Mouse (Mus musculus): ENCODE data around the gene Ctps.

Ctps gene

DNA sequence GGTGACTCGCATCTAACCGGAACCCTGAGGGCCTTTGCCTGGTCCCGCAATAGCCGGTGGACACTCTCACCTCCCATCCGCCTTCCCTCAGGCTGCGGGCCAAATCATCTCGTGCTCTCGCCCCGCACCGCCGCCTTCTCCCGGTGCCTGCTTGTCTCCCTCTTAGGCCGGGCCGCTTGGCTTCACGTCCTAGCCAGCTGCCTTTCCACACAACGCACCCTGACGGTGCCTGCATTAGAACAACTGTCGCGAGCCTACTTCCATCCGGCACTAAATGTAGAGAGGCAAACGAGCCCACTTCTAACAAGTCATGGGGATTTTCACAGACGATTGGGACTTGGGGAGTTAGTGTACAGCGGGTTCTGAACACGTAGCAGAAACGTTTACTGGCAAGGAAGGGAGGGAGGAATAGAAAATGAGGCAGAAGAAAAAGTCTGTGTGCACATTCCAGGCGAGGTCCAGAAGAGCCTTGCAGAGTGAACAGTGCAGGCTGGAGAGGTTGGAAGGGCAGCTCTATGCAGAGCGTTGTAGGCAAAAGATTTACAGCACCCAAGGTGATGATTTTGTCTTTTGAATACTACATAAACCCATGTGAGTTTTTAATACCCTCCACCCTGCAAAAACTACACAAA is 478 bp upstream of the Ctps start:
- no peak for DNase-seq

DNA sequence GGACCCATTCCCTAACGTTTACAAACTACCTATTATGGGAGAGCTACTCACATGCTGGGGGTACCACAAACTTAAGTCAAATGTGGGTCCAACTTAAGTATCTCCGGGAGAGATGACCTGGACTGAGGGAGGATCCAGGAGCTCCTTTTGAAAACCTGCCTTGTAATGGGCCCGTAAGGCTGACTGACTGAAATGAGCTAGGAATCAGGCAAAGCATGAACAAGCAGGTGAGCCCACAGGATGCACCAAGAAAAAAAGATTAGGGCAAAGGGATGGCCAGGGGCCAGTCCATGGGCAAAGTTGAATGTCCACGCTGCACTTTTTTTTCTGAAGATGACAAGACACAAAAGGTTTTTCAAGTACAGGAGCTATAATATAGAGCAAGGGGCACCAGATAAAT is 1.1 kb downstream of the Ctps start:
- DNase-seq = no peak

DNA sequence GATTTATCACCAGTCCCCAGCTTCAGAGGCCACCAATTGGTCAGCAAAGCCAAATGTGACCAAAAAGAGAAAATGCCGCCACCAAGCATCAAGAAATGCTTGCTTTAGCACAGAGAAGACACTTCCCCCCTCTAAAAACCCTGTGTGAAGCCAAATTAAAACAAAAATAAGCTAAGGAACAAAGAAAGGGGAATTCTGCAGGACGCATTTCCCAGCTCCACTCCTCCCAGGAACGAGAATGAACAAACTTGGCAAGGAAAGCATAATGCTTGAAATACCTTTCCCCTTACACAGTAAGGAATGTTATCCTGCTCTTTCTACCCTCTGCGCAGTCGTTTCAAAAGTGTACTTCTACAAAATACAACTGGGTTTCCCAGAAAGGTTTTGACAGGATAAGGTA is 2.1 kb downstream of the Ctps start:
- no peak for DNase-seq

DNA sequence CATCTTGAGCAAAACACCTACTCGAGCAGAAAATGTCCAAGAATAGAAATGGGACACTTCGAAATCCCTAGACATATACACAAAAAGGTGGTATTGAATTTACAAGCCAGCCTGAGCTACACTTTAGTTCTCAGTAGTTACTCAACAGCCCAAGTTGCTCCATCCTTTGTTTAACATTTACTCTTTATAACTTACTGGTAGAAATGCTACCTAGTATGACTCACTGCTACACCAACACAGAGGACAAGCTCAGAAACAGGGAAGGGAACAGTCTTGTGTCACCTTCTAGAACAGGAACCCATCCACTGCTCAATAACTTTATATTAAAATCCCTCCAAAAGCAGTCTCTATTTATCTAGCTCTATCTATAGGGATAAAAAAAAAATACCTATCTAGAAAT is 4.3 kb downstream of the Ctps start:
- no peak for DNase-seq

DNA sequence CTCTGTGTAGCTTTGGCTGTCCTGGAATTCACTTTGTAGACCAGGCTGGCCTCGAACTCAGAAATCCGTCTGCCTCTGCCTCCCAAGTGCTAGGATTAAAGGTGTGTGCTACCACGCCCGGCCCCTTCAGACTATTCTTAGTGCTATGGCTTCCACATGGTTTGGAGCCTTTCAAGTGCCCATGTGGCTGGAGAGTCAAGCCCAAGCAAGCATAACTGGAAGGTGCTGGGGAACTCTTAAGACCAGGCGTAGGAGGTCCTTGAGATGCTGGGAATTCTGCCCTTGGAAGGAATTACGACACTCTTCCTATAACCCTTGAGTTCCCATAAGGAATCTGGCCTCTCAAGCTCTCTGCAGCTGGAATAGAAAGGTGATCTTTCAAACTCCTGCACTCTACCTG is 13.5 kb downstream of the Ctps start:
- DNase-seq = no peak

DNA sequence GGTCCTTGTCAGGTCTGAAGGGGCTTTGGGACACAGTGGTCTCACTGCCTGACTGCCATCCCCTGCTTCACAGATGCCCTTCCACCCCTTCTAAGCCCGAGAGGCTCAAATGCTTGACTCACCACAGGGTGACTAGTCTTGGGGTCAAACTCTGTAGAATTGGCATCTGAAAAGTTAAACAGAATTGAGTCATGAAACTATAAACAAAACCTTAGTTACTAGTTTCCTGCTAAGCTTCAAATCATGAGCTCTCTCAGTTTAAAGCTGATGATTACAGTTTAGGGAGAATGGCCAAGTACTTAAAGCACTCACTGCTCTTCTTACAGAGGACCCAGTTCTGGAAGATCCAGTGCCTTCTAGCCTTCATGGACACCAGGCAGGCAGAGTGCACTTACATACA is 25.2 kb downstream of the Ctps start:
- DNase-seq = no peak

DNA sequence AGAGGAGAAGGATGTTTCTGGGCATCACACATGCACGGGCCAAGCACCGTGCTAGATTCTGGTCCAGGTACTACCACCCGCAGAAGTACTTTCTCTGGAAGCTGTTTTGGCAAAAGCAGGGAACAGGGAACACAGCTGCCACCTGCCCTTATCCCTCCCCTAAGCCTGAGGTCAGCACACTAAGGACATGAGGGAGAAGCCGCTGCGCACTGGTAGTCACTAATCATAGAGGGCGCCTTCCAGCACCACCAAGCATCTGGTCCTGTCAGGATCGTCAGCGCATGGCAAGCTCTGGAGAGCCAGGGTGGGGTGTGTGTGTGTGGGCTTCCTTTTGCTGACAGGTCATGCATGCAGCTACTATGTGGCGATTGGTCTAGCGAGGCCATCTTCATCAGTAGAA is 31.4 kb downstream of the Ctps start:
- no peak for DNase-seq

DNA sequence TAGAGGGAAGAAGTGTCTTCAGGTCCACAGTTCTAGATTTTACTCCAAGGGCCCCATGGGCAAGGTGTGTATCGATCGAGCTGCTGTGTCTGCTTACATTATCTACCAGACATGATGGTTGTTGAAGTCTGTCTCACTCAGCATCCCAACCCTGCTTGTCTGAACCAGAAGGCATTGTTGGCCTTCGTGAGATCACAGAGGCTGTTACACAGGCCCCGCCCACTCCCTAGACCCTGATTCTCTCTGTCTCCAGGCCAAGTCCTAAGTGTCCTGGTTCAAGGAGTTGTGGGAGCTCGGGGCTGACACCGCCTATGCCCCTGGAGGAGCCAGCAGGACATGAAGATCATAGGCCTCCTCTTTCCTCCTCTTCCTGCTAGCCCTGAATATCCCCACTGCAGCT is 38.1 kb downstream of the Ctps start, which contains the start of gene Slfnl1:
Gene Slfnl1 (plus strand): TSS at position 246 of the 400 bp plus-strand sequence.
- no peak for DNase-seq

DNA sequence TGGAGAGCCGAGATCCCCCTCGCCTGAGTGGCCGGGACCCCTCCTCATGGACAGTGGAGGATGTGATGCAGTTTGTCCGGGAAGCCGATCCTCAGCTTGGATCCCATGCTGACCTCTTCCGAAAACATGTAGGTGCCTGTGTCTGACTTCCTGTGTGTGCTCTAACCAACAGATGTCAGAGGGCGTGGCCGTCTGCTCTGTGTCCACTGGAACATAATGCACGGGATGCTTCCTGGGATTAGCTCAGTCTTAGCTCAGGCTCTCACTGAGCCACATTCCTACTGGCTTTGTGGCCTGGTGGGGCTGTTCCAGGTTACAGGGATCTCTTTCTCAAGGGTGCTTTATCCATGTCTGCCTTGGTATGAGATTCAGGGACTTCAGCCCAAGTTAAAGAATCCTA is 41.9 kb downstream of the Ctps start:
- no peak for DNase-seq

DNA sequence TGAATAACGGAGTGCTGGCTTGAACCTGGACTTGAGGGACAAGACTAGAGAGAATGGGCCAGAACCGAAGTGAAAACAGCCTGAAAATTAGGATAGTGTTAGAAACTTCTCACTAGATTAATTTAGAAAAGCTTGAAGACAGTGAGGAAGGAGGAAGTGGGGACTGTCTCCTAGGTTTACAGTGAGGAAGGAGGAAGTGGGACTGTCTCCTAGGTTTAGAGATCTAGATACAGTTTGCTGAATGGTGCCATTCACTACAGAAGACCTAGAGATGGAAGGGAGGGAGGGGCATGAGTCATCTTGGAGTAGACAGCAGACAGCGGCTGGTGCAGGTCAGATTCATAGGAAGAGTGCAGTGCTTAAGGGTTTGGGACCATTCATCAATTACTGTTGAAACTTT is 47.0 kb downstream of the Ctps start:
- no peak for DNase-seq

DNA sequence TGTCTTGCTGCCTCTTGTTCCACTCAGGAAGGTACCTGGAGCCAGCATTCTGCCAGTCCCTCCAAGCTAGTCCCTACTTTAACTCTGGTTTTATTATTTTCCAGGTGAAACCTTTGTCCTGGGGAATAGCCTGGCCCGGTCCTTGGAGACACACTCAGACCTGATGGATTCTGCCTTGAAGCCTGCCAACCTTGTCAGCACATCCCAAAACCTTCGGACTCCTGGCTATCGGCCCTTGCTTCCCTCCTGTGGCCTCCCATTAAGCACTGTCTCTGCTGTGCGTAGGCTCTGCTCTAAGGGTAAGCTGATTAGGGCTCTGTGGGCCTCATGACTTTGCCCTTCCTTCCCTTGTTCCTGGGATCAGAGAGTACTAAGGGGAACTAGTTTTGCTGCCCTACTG is 47.7 kb downstream of the Ctps start:
- DNase-seq = no peak

DNA sequence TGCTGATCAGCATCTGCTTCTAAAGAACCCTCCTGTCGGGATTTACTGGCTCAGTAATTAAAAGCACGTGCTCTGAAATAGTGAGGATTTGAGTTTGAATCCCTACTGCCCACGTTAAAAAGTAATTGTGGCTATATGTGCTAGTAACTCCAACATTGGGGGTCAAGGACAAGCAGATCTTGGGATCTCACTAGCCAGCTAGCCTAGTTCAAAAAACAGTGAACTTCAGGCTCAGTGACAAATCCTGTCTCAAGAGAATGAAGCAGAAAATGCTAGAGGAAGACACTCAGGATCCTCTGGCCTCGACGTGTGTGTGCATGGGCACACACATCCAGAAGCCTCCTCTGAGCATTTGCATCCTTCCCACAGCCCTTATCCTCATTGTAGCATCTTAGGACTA is 48.3 kb downstream of the Ctps start:
- no peak for DNase-seq

DNA sequence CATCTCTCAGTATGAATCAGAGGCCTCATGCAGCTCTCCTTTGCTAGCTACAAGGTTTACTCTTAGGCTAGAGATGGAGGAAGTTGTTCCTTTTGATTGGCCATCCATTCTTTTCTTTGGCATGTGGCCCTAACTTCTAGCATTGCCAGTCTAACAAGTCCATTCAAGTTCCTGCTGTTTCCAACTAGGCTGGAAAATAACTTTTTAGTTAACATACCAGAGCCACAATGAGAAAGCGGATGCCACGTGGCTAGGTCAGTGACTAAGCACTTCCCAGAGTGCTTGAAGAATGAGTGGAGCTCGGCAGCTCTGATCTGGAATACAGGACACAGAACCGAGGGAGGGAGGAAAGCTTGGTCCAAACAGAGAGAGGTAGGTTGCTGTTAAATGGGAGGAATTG is 52.7 kb downstream of the Ctps start:
- no peak for DNase-seq

DNA sequence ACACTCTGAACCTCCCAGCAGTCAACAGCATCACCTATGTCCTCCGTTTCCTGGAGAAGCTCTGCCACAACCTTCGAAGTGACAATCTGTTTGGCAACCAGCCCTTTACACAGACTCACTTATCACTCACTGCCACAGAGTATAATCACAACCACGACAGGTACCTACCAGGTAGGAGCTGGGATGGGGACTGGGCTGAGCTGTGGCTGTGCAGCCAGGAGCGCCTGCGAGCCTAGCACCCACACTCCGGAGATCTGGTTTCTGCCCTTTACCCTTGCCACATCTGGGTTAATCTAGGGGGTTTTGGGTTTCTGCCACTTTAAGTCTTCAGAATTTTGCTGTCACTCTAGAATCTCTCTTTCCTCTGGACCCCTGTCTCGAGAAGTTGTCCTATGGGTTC is 53.2 kb downstream of the Ctps start:
- no peak for DNase-seq

DNA sequence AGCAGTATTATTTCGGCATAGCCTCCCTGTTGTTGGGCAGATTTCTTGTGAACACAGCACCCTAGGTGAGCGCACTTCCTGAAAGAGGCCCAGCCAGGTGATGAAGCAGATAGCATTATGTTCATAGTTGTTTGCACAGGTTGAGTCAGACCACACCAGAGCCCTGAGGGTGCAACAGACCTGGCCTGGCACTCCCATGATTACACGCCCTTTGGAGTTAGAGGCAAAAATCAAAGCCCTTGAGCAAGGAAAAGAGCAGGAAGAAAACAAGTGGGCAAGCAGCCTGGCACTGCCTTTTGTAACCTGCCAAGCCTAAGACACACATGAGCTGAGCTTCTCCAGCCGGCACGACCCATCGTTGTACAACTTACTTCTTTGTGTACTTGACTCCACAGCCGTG is 53.6 kb downstream of the Ctps start:
- no peak for DNase-seq

DNA sequence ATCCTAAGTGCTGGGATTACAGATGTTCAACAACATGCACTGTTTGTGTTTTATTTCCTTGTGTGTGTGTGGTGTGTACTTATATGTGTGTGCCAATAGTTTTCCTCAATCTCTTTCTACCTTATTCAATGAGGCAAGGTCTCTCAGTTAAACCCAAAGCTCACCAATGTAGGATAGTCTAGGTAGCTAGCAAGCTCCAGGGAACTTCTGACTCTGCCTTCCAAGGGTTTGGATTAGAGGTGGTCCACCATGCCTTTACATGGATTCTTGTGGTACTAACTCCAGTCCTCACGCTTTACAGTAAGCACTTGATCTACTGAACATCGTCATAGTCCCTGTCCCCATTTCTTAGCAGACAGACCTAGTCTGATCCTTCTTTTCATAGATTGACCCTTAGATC is 55.7 kb downstream of the Ctps start:
- DNase-seq = no peak

DNA sequence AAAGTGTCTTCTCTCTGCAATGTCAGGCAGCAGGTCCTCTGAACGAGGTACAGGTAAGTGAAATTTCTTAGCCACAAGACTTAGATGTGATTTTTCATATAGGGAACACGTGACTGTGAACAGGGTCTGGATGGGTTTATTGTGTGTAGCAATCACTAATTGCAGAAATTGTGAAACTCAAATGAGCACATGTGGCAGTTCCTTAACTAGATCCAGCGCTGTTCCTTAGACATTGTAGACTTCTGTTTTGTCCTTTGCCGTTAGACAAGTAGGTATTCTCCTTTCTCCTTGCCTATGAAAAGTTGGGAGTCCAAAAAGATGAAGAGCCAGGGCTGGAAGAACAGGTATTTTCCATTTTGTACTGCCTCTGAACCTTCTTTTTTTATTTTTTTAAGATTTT is 58.9 kb downstream of the Ctps start:
- DNase-seq = no peak

DNA sequence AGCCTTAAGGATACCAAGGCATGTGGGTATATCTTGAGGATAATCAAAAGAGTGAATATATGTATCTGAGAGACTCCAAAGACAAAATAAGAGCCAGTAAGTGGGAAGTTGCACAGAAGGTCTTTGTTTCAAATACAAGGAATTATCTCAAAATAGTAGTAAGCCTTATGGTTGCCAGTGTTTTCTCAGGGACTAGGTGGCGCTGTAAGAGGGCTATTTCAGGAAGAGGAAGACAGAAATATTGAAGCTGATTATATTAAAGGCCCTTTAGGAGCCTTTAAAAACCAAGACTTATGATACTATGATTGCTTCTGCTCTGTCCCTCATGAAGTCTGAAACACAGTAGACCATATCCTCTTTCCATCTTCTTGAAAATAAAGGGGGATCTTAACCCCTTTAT is 63.1 kb downstream of the Ctps start:
- no peak for DNase-seq
